Mouse (Mus musculus): ENCODE measurements around the gene Rtkn. TPM values are rescaled to one million over a fixed set of nuclear protein-coding genes. Genes with fewer than 3 reads are reported as not detected.

The Rtkn gene
- total and polyA plus RNA-seq, 3 experiments, result 0.47 to 1.3 (median 0.68) TPM

DNA sequence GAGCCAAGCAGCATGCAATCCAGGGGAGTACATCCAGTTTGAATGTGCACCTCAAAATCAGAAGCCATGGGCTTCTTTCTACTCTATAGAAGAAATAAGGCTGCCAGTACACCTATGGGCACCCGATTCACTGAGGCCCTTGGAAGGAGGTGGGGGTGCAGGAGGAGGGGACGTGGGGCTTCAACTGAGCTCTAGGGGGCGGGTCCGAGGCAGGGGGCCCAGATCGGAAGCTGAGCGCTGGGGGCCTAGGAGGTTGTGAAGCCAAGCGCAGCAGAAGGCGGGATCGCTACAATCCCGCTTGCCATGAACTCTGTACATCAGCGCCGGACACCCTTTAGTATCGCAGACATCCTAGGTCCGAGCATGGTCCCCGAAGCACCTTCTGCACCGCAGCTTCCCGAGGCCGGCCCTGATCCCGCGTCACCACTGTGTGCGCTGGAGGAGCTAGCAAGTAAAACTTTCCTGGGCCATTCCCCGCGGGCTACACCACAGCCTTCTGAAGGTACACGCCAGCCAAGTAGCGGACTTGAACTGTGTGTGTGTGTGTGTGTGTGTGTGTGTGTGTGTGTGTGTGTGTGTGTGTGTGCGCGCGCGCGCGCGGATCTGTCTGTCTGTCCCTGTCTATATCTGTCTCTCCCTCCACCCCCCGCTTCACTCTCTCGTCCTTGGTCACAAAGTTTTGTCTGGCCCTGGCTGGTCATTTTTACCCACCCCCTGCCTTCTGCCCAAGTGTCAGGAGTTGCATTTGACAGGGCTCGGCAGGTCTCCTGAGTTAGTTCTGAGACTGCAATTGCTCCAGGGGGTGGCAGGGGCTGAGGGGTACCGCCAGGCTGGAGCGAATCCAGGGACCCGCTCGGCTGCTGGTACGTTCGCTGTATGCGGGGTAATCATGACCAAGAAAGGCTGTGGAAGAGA, 48.9 kb upstream of the Rtkn start, which contains the start of gene Lbx2:
Gene Lbx2 (plus strand): TSS at position 247 of the 915 bp plus-strand sequence.
- no peak within 1 kb of the TSS for H3K27ac ChIP-seq (ENCODE audit: insufficient read depth, low read depth)
- peaks cover 4 to 8% of the 10 kb centered on the region in 2 experiments; a peak in 3 of 4 replicates for H3K4me1 ChIP-seq (ENCODE audit: control insufficient read depth in 1 of 2, insufficient read depth in 2 of 2)
- H3K9ac ChIP-seq (ENCODE audit: insufficient read depth, low read depth), result no peak within 1 kb of the TSS
- dilution Hi-C loops (cut with MboI; ENCODE audit: extremely low pct_ligation_motif_present, extremely low pct_unique_long_range_greater_than_20kb, low sequenced_read_pairs), result no loop called here
- in situ Hi-C loops (cut with MboI; ENCODE audit: low pct_ligation_motif_present, low pct_unique_long_range_greater_than_20kb, low sequenced_read_pairs), result no loop called here
- peaks cover 3 to 20% of the 10 kb centered on the region in 2 experiments for H3K36me3 ChIP-seq (replicated peaks in 1 of 2; ENCODE audit: control insufficient read depth in 1 of 2, insufficient read depth in 1 of 2, low read length in 1 of 2)
- TF ChIP-seq JUND (conservative IDR thresholded peaks at IDR 0.05; ENCODE audit: low read depth, low read length), result no peak
- TF ChIP-seq SMC3 (IDR thresholded peaks at IDR 0.05; ENCODE audit: low read depth, low read length), result no peak
- no peak for TF ChIP-seq MYC (IDR thresholded peaks at IDR 0.05; ENCODE audit: low read depth, low read length)
- TF ChIP-seq IRF4 (IDR thresholded peaks at IDR 0.05; ENCODE audit: low read depth, low read length), result no peak
- no peak for TF ChIP-seq TBP (conservative IDR thresholded peaks at IDR 0.05; ENCODE audit: low read depth, low read length)
- TF ChIP-seq ZC3H11A (IDR thresholded peaks at IDR 0.05; ENCODE audit: low read depth, low read length), result no peak
- TF ChIP-seq MAX (IDR thresholded peaks at IDR 0.05; ENCODE audit: low read length), result no peak
- TF ChIP-seq ELF1 (IDR thresholded peaks at IDR 0.05; ENCODE audit: low read depth, low read length), result no peak
- no peak for TF ChIP-seq POLR2A (IDR thresholded peaks at IDR 0.05; ENCODE audit: low read depth, low read length)
- TF ChIP-seq CTCF (conservative IDR thresholded peaks at IDR 0.05 in 1 of 2, IDR thresholded peaks at IDR 0.05 in 1 of 2; ENCODE audit: low read depth in 2 of 2, low read length in 2 of 2), result no peak
- no peak for TF ChIP-seq MAZ (IDR thresholded peaks at IDR 0.05; ENCODE audit: low read depth, low read length)
- no peak for TF ChIP-seq PAX5 (IDR thresholded peaks at IDR 0.05; ENCODE audit: low read length)
- no peak for TF ChIP-seq SIN3A (IDR thresholded peaks at IDR 0.05; ENCODE audit: low read length)
- no peak for TF ChIP-seq HCFC1 (IDR thresholded peaks at IDR 0.05; ENCODE audit: low read depth, low read length)
- no peak for TF ChIP-seq JUN (IDR thresholded peaks at IDR 0.05; ENCODE audit: insufficient read depth, low read depth, low read length)
- no peak for TF ChIP-seq E2F4 (IDR thresholded peaks at IDR 0.05; ENCODE audit: insufficient replicate concordance, low read depth, low read length)
- no peak for TF ChIP-seq POLR2AphosphoS2 (IDR thresholded peaks at IDR 0.05; ENCODE audit: low read depth, low read length)
- TF ChIP-seq UBTF (IDR thresholded peaks at IDR 0.05; ENCODE audit: low read depth, low read length), result no peak
- no peak for TF ChIP-seq EP300 (IDR thresholded peaks at IDR 0.05; ENCODE audit: low read length)
- H3K9me3 ChIP-seq (replicated peaks; ENCODE audit: low read length), result no peaks in the 10 kb centered on the region
- H3K4me3 ChIP-seq (replicated peaks in 1 of 3; ENCODE audit: low read depth in 2 of 3, low read length in 2 of 3, poor library complexity in 1 of 3), result no peak within 1 kb of the TSS
- no peak for DNase-seq (ENCODE audit: extremely low read depth)
- H3K27me3 ChIP-seq (replicated peaks), result no peaks in the 10 kb centered on the region
- H3K79me2 ChIP-seq (replicated peaks; ENCODE audit: control insufficient read depth, extremely low read depth, insufficient read depth, poor library complexity, severe bottlenecking), result no peaks in the 10 kb centered on the region
- H3K4me2 ChIP-seq (ENCODE audit: insufficient read depth, low read depth, poor library complexity, severe bottlenecking), result no peak within 1 kb of the TSS

Measured in CH12.LX (cell line).